Mouse (Mus musculus): ENCODE results near the gene Dnajc15.
"Not testable (repeated sequence)": the region's sequence is repeated elsewhere in the genome, so short reads cannot be mapped to it uniquely, and the experiment has no call there.

The Dnajc15 gene

GRCm38 (mm10) chr14:77874304-77875241 lies at the start of gene Dnajc15:
Gene Dnajc15, minus strand, starts transcription at chr14:77875125.
- DNase-seq, result peak; percentile 94

GRCm38 (mm10) chr14:77923076-77923865 lies 48.3 kb upstream of the Dnajc15 start:
- no peak for DNase-seq

GRCm38 (mm10) chr14:77921641-77922040 lies 46.7 kb upstream of the Dnajc15 start:
- DNase-seq, result no peak

GRCm38 (mm10) chr14:77915776-77916175 lies 40.9 kb upstream of the Dnajc15 start:
- no peak for DNase-seq

GRCm38 (mm10) chr14:77906586-77906985 lies 31.7 kb upstream of the Dnajc15 start:
- no peak for DNase-seq

GRCm38 (mm10) chr14:77905466-77905865 lies 30.5 kb upstream of the Dnajc15 start:
- DNase-seq, result no peak

GRCm38 (mm10) chr14:77904171-77904762 lies 29.3 kb upstream of the Dnajc15 start, which contains the start of gene Epsti1:
Gene Epsti1, plus strand, starts transcription at chr14:77904239.
- peak; percentile 13 for DNase-seq

GRCm38 (mm10) chr14:77902541-77902940 lies 27.6 kb upstream of the Dnajc15 start:
- DNase-seq, result no peak

- no peak for DNase-seq
These were observed 21.0 kb upstream of the Dnajc15 start for GRCm38 (mm10) chr14:77895951-77896350.

GRCm38 (mm10) chr14:77889911-77890310 lies 15.0 kb upstream of the Dnajc15 start:
- no peak for DNase-seq

- DNase-seq, result no peak
These were observed 12.0 kb upstream of the Dnajc15 start for GRCm38 (mm10) chr14:77886941-77887340.

- no peak for DNase-seq
These were observed 11.5 kb upstream of the Dnajc15 start for GRCm38 (mm10) chr14:77886376-77886775.

GRCm38 (mm10) chr14:77882669-77883068 lies 7.7 kb upstream of the Dnajc15 start:
- DNase-seq, result no peak

GRCm38 (mm10) chr14:77881998-77882397 lies 7.1 kb upstream of the Dnajc15 start:
- no peak for DNase-seq

GRCm38 (mm10) chr14:77877876-77878275 lies 3.0 kb upstream of the Dnajc15 start:
- DNase-seq, result not testable (repeated sequence)

GRCm38 (mm10) chr14:77876199-77876598 lies 1.3 kb upstream of the Dnajc15 start:
- no peak for DNase-seq

- no peak for DNase-seq
These were observed 3.4 kb downstream of the Dnajc15 start for GRCm38 (mm10) chr14:77871380-77871975.

- DNase-seq, result no peak
These were observed 4.0 kb downstream of the Dnajc15 start for GRCm38 (mm10) chr14:77870926-77871325.

GRCm38 (mm10) chr14:77867601-77868000 lies 7.3 kb downstream of the Dnajc15 start:
- no peak for DNase-seq

GRCm38 (mm10) chr14:77864510-77864909 lies 10.4 kb downstream of the Dnajc15 start:
- no peak for DNase-seq

- no peak for DNase-seq
These were observed 10.9 kb downstream of the Dnajc15 start for GRCm38 (mm10) chr14:77864051-77864450.

GRCm38 (mm10) chr14:77860841-77861560 lies 13.9 kb downstream of the Dnajc15 start:
- DNase-seq, result no peak

Measured in kidney, adult 18-20 months (tissue).